Mouse (Mus musculus): Measurements from ENCODE around the gene Btg1. TPM values are rescaled to one million over a fixed set of nuclear protein-coding genes. Genes with fewer than 3 reads are reported as not detected.

Btg1 gene
- total RNA-seq, 2 experiments from 2014 or later, result 35.2 to 36.4 TPM

GRCm38 (mm10) chr10:96592089-96592488 is 24.7 kb upstream of the Btg1 start:
- intact Hi-C loops (cut with DNase I), result no loop called here
- H3K27ac ChIP-seq, result no peak overlapping the region
- DNase-seq (ENCODE audit: extremely low spot score in 1 of 2, low spot score in 2 of 2), result no peak
- TF ChIP-seq CTCF (IDR thresholded peaks at IDR 0.05), result no peak
- H3K4me3 ChIP-seq, result no peak overlapping the region

DNA sequence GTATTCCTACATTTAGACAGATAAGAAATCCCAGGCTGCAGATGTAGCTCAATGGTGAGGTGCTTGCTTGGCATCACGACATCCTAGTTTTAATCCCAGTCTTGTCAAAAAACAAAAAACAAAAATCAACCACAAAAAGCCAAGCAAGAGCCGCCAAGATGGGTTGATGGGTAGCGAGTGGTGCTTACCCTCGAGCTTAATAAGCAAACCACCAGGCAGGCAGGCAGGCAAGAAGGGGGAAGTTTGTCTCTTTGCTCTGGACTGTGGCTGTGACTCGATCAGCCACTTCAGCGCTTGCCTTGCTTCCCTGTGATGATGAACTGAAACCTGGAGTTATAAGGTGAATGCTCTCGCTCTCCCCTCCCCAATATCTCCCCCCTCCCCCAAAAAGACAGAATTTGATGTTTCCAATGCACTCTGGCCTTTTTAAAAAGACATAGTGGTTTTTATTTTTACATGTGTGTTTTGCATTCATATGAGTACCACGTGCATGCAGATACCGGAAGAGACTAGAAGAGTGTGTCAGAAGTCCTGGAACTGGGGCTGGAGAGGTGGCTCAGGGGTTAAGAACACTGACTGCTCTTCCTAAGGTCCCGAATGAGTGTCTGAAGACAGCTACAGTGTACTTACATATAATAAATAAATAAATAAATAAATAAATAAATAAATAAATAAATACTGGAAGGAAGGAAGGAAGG is 21.2 kb upstream of the Btg1 start:
- TF ChIP-seq CTCF (IDR thresholded peaks at IDR 0.05), result no peak
- intact Hi-C loops (cut with DNase I), result no loop called here

DNA sequence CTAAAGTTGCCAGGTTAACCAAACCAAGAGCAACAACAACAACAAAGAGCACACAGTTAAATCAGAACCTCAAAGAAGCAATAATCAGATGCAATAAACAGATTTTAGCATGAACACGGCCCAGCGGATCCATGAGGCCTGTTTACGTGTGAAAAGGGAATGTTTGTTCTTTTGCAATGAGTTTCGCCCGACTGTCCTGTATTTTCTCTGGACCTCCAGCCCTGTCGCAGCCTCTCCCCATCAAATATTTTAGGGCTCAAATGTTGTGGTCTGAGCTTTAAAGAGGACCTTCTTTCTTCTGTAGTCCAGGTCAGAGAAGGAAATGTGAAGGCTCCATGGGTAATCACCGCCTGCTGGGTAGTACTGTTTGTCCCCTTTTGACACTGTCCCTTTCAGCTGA is 20.4 kb upstream of the Btg1 start:
- H3K4me3 ChIP-seq, result no peak overlapping the region
- intact Hi-C loops (cut with DNase I), result no loop called here
- DNase-seq (ENCODE audit: extremely low spot score in 1 of 2, low spot score in 2 of 2), result no peak
- no peak overlapping the region for H3K27ac ChIP-seq
- no peak for TF ChIP-seq CTCF (IDR thresholded peaks at IDR 0.05)

More for the DNA sequence above, 21.2 kb upstream of the Btg1 start:
- no peak overlapping the region for H3K27ac ChIP-seq
- DNase-seq (ENCODE audit: extremely low spot score in 1 of 2, low spot score in 2 of 2), result no peak
- no peak overlapping the region for H3K4me3 ChIP-seq

DNA sequence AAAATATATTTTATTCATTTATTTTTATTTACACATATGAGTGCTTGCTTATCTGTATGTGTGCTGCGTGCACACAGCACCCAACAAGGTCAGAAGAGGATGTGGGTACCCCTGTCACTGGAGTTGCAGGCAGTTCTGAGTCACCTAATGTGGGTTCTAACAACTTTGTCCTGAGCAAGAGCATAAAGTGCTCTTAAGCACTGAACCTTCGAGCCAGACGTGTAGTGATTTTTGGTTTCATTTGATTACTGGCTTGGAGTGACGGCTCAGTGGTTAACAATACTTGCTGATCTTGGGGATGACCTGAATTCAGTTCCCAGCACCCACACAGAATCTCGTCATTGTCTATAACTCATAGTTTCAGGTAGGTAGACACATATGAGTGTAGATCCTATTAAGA is 17.2 kb upstream of the Btg1 start:
- Histone ChIP-seq H3K27ac (no peak overlapping the region), H3K4me3 (no peak overlapping the region)
- intact Hi-C loops (cut with DNase I), result no loop called here
- DNase-seq (ENCODE audit: extremely low spot score in 1 of 2, low spot score in 2 of 2), result no peak
- no peak for TF ChIP-seq CTCF (IDR thresholded peaks at IDR 0.05)

DNA sequence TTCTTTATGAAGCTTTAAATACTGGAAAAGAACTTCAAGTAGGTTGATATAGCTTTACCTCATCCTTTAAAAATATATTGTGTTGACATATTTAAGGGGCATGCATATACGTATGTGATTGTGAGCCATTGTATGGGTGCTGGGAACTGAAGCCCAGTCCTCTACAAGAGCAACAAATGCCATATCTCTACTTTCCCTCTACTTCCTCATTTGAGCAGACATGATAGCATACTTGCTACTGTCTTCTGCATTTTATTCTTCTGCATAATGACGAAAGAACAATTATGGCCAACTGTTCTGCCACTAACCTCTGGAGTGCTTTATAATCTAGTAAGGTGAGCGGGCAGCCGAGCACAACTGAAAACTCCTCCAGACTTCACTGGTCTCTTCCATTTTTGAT is 15.1 kb upstream of the Btg1 start:
- no peak for DNase-seq (ENCODE audit: extremely low spot score in 1 of 2, low spot score in 2 of 2)
- no peak overlapping the region for H3K4me3 ChIP-seq
- TF ChIP-seq CTCF (IDR thresholded peaks at IDR 0.05), result no peak
- H3K27ac ChIP-seq, result no peak overlapping the region
- intact Hi-C loops (cut with DNase I), result no loop called here

DNA sequence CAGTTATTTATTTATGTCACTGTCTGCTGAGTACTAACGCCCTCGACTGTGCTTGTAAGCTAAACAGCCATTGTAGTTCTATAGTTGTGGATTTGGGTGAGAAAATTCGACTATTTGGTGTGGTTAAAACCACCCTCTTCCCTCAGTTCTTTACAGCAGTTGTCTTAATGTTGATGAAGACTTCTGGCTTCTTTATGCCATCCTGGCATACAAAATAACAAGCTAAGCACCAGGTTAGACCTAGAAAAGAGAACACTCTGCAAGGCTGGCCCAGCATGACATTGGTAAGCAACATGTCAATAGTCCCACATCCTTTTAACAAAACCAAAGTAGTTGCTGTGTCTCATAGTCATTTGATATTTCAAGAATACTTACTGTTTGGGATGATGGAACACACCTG is 14.5 kb upstream of the Btg1 start:
- DNase-seq (ENCODE audit: extremely low spot score in 1 of 2, low spot score in 2 of 2), result no peak
- no peak for TF ChIP-seq CTCF (IDR thresholded peaks at IDR 0.05)
- intact Hi-C loops (cut with DNase I), result no loop called here
- no peak overlapping the region for H3K4me3 ChIP-seq
- H3K27ac ChIP-seq, result no peak overlapping the region

DNA sequence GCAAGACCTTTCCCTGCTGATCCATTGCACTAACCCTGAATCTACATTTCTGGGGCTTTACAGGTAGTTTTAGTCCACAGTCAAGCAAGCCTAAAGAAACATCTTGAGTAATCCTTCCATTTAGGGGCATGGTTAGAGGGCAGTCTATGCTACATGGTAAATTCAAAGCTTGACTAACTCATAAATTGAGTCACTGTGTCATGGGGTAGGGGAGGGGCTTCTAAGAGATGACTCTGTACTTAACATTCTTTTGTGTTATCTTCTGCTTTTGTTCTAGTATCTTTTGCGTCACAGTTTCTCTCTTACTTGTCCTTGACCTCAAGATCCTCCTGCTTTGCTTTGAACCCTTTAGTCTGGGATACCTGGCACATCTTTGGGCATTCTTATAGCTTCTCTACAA is 11.6 kb upstream of the Btg1 start:
- no peak for DNase-seq (ENCODE audit: extremely low spot score in 1 of 2, low spot score in 2 of 2)
- no peak overlapping the region for H3K4me3 ChIP-seq
- no peak for TF ChIP-seq CTCF (IDR thresholded peaks at IDR 0.05)
- intact Hi-C loops (cut with DNase I), result no loop called here
- no peak overlapping the region for H3K27ac ChIP-seq

- DNase-seq (ENCODE audit: extremely low spot score in 1 of 2, low spot score in 2 of 2), result no peak
- intact Hi-C loops (cut with DNase I), result no loop called here
- no peak overlapping the region for H3K27ac ChIP-seq
- TF ChIP-seq CTCF (IDR thresholded peaks at IDR 0.05), result no peak
- H3K4me3 ChIP-seq, result no peak overlapping the region
Measured at GRCm38 (mm10) chr10:96605856-96606255, 10.9 kb upstream of the Btg1 start.

DNA sequence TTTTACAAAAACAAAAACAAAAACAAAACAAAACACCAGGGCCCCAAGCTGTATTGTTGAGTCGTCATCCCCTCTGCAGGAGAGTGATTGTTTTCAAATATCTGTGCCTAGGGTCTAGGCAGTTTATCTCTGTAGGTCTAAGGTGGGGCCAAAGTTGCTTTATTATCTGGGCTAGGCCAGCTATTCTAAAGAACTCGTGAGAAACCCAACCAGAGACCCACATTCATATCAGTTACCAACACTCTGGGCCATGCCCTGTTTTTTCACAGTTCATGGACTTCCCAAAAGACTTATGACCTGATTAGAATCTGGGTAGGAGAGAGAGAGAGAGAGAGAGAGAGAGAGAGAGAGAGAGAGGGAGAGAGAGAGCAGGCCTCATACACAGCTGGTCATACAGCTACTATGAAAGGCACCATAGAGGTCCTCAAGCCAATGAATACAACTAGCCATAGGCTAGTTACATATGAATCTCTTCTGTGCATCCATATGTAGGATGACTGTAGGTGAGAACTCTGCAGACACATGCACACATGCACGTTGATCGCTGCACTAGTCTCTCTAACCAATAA is 9.1 kb upstream of the Btg1 start:
- intact Hi-C loops (cut with DNase I), result no loop called here
- H3K27ac ChIP-seq, result no peak overlapping the region
- no peak for TF ChIP-seq CTCF (IDR thresholded peaks at IDR 0.05)
- H3K4me3 ChIP-seq, result no peak overlapping the region
- no peak for DNase-seq (ENCODE audit: extremely low spot score in 1 of 2, low spot score in 2 of 2)

GRCm38 (mm10) chr10:96609356-96610345 is 7.2 kb upstream of the Btg1 start:
- intact Hi-C loops (cut with DNase I), result loop anchor here (10.0 kb wide), 1 partner anchor 345 kb away; no protein-coding TSS in a partner anchor
- no peak for TF ChIP-seq CTCF (IDR thresholded peaks at IDR 0.05)

DNA sequence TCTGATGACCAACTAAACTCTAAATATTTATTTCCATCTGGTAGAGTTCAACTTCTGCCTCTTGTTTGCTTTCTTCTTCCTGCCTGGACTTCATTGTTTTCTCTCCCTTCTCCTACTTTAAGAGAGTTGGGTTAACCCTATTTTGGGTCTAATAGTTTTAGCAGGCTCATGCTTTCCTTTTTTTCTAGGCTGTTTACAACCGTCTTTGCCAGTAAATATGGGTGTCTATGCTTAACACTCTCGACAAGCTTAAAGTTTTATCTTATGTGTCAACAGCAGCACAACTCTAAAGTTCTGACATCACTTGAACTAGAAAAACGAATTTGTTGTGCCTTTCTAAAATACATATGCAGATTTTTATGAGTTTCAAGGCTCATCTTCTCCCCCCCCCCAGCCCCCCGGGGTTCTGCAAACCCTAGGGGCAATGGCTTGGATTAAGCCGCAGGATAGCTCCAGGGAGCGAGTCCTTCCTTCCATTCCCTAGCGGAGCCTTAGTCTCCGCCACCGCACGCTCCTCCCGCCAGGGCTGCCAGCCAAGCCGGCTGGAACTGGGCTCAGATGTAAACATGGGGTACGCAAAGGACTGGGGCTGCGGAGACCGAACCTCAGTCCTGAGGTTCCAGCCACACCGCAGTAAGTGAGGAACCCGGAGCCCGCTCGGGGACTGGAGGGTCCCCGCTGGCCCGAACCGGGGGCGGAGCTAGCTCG is 651 bp upstream of the Btg1 start:
- no peak for TF ChIP-seq CTCF (IDR thresholded peaks at IDR 0.05)
- DNase-seq (ENCODE audit: extremely low spot score in 1 of 2, low spot score in 2 of 2), result no peak
- Histone ChIP-seq H3K4me3 (peak overlapping the region; percentile 63), H3K27ac (peak overlapping the region; percentile 95)
- intact Hi-C loops (cut with DNase I), result loop anchor here (2.0 to 10.0 kb wide), 6 partner anchors 284 to 545 kb away; no protein-coding TSS in a partner anchor

More at GRCm38 (mm10) chr10:96609356-96610345, 7.2 kb upstream of the Btg1 start:
- Histone ChIP-seq H3K4me3 (no peak overlapping the region), H3K27ac (no peak overlapping the region)
- DNase-seq (ENCODE audit: extremely low spot score in 1 of 2, low spot score in 2 of 2), result no peak

Data from left cerebral cortex, adult 2 months (tissue).